Mouse (Mus musculus) lung, adult 2 months (tissue): ENCODE measurements around the gene Tspan17.

ENCODE experiments used
- CTCF ChIP-seq: fragments of 200-500 bp; IDR thresholded peaks from 2 replicates; pipeline ENCODE4 v1.5.1; 2011; ENCODE audit warnings: mild to moderate bottlenecking, low read length, control low read depth; ENCODE audit not compliant: insufficient read depth
- POLR2A ChIP-seq: fragments of 200-500 bp; IDR thresholded peaks from 2 replicates; pipeline ENCODE4 v1.6.1; 2011; ENCODE audit warnings: low read depth, mild to moderate bottlenecking, control low read depth, low read length, borderline replicate concordance; ENCODE audit errors: extremely low read depth

DNA sequence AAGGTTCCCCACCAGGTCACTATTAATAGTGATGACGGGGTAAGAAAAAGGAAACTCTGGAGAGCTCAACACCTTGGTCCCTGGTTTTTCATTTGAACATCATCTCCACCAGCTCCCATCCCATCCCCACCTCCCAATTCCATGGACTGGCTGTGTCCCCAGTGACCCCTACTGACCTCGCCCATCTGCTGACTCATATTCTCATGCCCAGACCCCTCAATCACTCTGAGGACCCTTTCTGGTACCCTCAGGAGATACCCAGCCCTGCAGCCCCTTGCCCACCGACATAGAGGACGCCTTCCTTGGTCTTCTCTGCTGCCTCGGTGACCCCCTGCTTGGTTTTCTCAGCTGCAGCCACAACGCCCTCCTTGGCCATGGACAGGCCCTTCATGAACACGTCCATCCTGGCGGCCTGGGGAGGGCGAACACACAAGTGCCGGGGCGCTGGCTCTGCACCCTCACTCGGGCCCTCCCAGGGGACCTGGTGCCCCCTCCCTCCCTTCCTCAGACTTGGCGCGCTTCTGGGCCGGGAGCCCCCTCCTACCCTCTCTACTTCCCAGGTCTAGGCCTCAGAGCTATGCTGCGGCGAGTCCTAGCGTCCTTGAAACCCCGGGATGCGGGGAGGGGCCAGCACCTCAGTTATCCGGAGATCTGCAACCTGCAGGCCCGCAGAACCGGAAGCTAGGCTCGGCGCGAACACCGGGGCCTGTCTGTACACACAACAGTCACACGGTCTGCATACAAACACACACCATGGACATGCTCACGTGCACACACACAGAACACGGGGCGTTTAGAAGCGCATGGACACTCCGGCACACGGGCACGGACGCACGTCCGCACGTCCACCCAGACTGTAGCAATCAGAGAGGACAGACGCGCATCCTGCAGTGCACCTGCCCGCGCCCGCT is 23.6 kb upstream of the Tspan17 start:
- TF ChIP-seq POLR2A (no peak), CTCF (no peak)
